22 mouse cellular contexts compared by ENCODE assay signal in the genomic region with DNA sequence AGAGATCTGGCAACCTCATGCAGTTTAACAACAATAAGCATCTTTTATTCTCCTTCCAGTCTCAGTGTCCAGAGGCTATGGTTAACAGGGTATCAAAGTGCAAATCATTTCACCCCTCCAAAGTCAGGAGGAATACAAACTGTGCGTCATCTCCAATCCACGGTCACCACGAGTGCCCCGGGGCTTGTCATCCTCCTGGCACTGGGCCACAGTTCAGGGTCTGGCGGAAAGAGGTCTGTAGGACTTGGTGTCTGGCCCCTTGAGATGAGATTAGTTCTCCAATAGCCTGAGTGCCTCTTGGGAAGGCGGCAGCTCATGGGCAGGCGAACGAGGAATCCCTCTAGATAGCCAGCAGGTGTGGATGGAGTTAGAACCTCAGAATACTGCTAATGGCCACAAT. TPM values are rescaled to one million over a fixed set of nuclear protein-coding genes. Genes with fewer than 3 reads are reported as not detected.
A peak's percentile ranks its signal among the peaks of the same experiment; 100 is the strongest.
DNase-seq lines count a peak whose midpoint lies in the region; ATAC-seq lines count a peak whose summit lies in the region.
"Had no signal": no experiment of that assay in that cellular context is flagged by ENCODE, and none has a peak within 500 bp of the region (broad histone marks: within the 10 kb centered on the region; RNA-seq: fewer than 3 reads in every experiment).

No protein-coding gene starts in this region.

- H3K4me1 ChIP-seq in heart, embryonic 12.5 days (replicated peaks), result peaks cover 39% of the 10 kb centered on the region
- H3K4me1 ChIP-seq: forebrain, embryonic 13.5 days; liver, embryonic 13.5 days; stomach, embryonic 15.5 days had no signal

- intact Hi-C loops in heart, postnatal 14 days (cut with DNase I), result no loop called here
- intact Hi-C loops in left cerebral cortex, postnatal 4 days (cut with DNase I), result no loop called here
- intact Hi-C loops in left cerebral cortex, postnatal 10 days (cut with DNase I), result loop anchor here (5.0 kb wide), 1 partner anchor 232 kb away; the partner anchor contains the start of genes Fam72a and Srgap2

- H3K36me3 ChIP-seq in heart, embryonic 12.5 days, result peaks cover 62% of the 10 kb centered on the region

- peak; percentile 40 for DNase-seq in adrenal gland, postnatal 10 days
- DNase-seq in adrenal gland, postnatal 4 days (ENCODE audit: low spot score in 2 of 2), result no peak
- no peak for DNase-seq in heart, postnatal 14 days
- DNase-seq in left cerebral cortex, postnatal 4 days, result peak; percentile 81
- DNase-seq in left cerebral cortex, postnatal 10 days (ENCODE audit: extremely low spot score in 1 of 2, low spot score in 2 of 2), result no peak
- peak; percentile 81 to 83 for DNase-seq in cerebellum, postnatal 10 days
- DNase-seq: gastrocnemius, postnatal 14 days; kidney, adult 18-20 months; liver, embryonic 13.5 days; lung, embryonic 14.5 days; lung, postnatal 36 days; thymus, adult 18-20 months; thymus, postnatal 4 days had no signal

- no peak overlapping the region for H3K4me2 ChIP-seq in heart, embryonic 12.5 days
- H3K4me2 ChIP-seq: forebrain, embryonic 13.5 days; heart, embryonic 15.5 days; hindbrain, embryonic 15.5 days; limb, embryonic 13.5 days; liver, embryonic 13.5 days; lung, embryonic 14.5 days; stomach, embryonic 15.5 days had no signal

- 0 out of 2 replicates have a peak overlapping the region, but pooled peaks have one; percentile 50 for H3K27ac ChIP-seq in heart, embryonic 12.5 days (ENCODE audit: poor library complexity, severe bottlenecking)
- H3K27ac ChIP-seq: forebrain, embryonic 13.5 days; heart, embryonic 15.5 days; hindbrain, embryonic 15.5 days; kidney, postnatal 0 days; limb, embryonic 13.5 days; liver, embryonic 13.5 days; stomach, embryonic 15.5 days had no signal

- H3K4me3 ChIP-seq in heart, embryonic 12.5 days, result no peak overlapping the region
- H3K4me3 ChIP-seq: forebrain, embryonic 13.5 days; heart, embryonic 15.5 days; hindbrain, embryonic 15.5 days; limb, embryonic 13.5 days; liver, embryonic 13.5 days; stomach, embryonic 15.5 days had no signal

- H3K9ac ChIP-seq in heart, embryonic 12.5 days, result no peak overlapping the region
- H3K9ac ChIP-seq: forebrain, embryonic 13.5 days; heart, embryonic 15.5 days; hindbrain, embryonic 15.5 days; limb, embryonic 13.5 days; liver, embryonic 13.5 days; lung, embryonic 14.5 days; stomach, embryonic 15.5 days had no signal

- WGBS in heart, embryonic 12.5 days, result 20% methylated on average over 8 of the region's 8 CpGs

- H3K27me3 ChIP-seq in heart, embryonic 12.5 days (replicated peaks), result no peaks in the 10 kb centered on the region
- H3K27me3 ChIP-seq: forebrain, embryonic 13.5 days; heart, embryonic 15.5 days; hindbrain, embryonic 15.5 days; limb, embryonic 13.5 days; liver, embryonic 13.5 days; stomach, embryonic 15.5 days had no signal

- no peaks in the 10 kb centered on the region for H3K9me3 ChIP-seq in heart, embryonic 12.5 days (replicated peaks)
- H3K9me3 ChIP-seq: forebrain, embryonic 13.5 days; heart, embryonic 15.5 days; hindbrain, embryonic 15.5 days; limb, embryonic 13.5 days; liver, embryonic 13.5 days; stomach, embryonic 15.5 days had no signal

- peak; percentile 33 for ATAC-seq in heart, embryonic 12.5 days (ENCODE audit: insufficient number of reproducible peaks, low FRiP score)
- no peak for ATAC-seq in monocyte, adult 5-6 weeks (replicated peaks; ENCODE audit: insufficient number of reproducible peaks, low FRiP score, low TSS enrichment, poor library complexity, severe bottlenecking)
- ATAC-seq: activated CD4-positive, CD25-positive, alpha-beta regulatory T cell, adult 4 months; forebrain, embryonic 13.5 days had no signal

RNA-seq across cellular contexts. Expression of gene Ikbke, which starts 15.8 kb away (rescaled TPM):
- total RNA-seq in adrenal gland, postnatal 10 days (2021), result 10 to 100 TPM in 1 of 2 experiments, 1 to 10 TPM in 1; 6.9 to 12.0 TPM
- total RNA-seq in adrenal gland, postnatal 4 days (2021), result 10 to 100 TPM; 19.5 to 20.0 TPM
- polyA plus RNA-seq in heart, embryonic 12.5 days (2016; fragmentation: Nextera tagmentation; extraction: Ambion mirVana), result 2.8 and 3.4 TPM in 2 replicates
- total RNA-seq in heart, postnatal 14 days (2021), result 1 to 10 TPM; 2.2 to 3.0 TPM
- 1 to 10 TPM; 3.7 to 3.9 TPM for total RNA-seq in left cerebral cortex, postnatal 4 days (2021)
- total RNA-seq in left cerebral cortex, postnatal 10 days (2021), result 1 to 10 TPM; 1.8 to 2.2 TPM
- total RNA-seq in monocyte, adult 5-6 weeks (2017), result 8.7 to 31.8 TPM (median 21.0 TPM) in 3 replicates

RNA-seq across cellular contexts. Expression of gene Rassf5, which starts 50.1 kb away (rescaled TPM):
- 10 to 100 TPM; 10.6 to 10.8 TPM for total RNA-seq in adrenal gland, postnatal 10 days (2021)
- total RNA-seq in adrenal gland, postnatal 4 days (2021), result 10 to 100 TPM; 11.1 to 14.1 TPM
- polyA plus RNA-seq in heart, embryonic 12.5 days (2016; fragmentation: Nextera tagmentation; extraction: Ambion mirVana), result 27.0 and 27.2 TPM in 2 replicates
- total RNA-seq in heart, postnatal 14 days (2021), result 1 to 10 TPM; 2.4 to 5.1 TPM
- total RNA-seq in left cerebral cortex, postnatal 4 days (2021), result 10 to 100 TPM in 1 of 2 experiments, 1 to 10 TPM in 1; 9.9 to 10.3 TPM
- total RNA-seq in left cerebral cortex, postnatal 10 days (2021), result 10 to 100 TPM; 19.9 to 21.8 TPM
- total RNA-seq in monocyte, adult 5-6 weeks (2017), result 231 to 259 TPM (median 238 TPM) in 3 replicates

Comparison
In these comparisons a context has a peak if more than half of its experiments do, and no peak if none do; other contexts are left out.
1. DNase-seq: peak in adrenal gland, postnatal 10 days (single experiment), left cerebral cortex, postnatal 4 days (single experiment) and cerebellum, postnatal 10 days (2 of 2); none in adrenal gland, postnatal 4 days (0 of 2), heart, postnatal 14 days (0 of 2) and left cerebral cortex, postnatal 10 days (0 of 2).
2. RNA of gene Rassf5, which starts 50.1 kb away (total RNA-seq): 231 to 259 TPM in monocyte, adult 5-6 weeks; 19.9 to 21.8 TPM in left cerebral cortex, postnatal 10 days, 11.1 to 14.1 TPM in adrenal gland, postnatal 4 days, 10.6 to 10.8 TPM in adrenal gland, postnatal 10 days, 9.9 to 10.3 TPM in left cerebral cortex, postnatal 4 days and 2.4 to 5.1 TPM in heart, postnatal 14 days; every median in the first group is over 10 times any median in the second.